Mouse (Mus musculus) kidney, adult 11 months (tissue): ENCODE data around the gene Plekha7.
"Not testable (repeated sequence)": the region's sequence is repeated elsewhere in the genome, so short reads cannot be mapped to it uniquely, and the experiment has no call there.

Source experiments
- DNase-seq: peaks from one replicate; pipeline ENCODE4 v3.0.0; 2022

Plekha7 gene

GRCm38 (mm10) chr7:116123597-116123985, 184.6 kb downstream of the Plekha7 start:
- DNase-seq = no peak

- DNase-seq = no peak
Observed at GRCm38 (mm10) chr7:116122981-116123596, 185.1 kb downstream of the Plekha7 start.

DNA sequence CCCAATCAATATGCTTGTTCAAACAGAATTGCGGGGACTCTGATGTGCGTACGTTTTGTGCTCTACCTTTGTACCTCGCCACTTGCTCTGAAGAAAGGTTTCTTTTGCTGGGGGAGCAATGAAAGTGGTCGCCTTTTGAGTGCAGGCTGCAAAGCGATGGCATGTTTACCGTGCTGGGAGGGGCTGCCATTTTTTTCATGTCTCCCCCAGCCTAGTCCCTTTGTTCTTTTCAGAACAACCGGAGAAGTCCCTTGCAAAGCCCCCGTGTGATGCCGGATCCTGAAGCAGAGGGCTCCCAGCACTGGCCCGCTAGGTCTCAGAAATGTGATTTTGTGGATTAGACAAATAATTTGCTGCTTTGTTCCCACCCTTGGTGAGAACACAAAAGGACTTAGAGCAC, 187.0 kb downstream of the Plekha7 start:
- DNase-seq = no peak

- DNase-seq = no peak
Observed at GRCm38 (mm10) chr7:116120737-116121136, 187.4 kb downstream of the Plekha7 start.

DNA sequence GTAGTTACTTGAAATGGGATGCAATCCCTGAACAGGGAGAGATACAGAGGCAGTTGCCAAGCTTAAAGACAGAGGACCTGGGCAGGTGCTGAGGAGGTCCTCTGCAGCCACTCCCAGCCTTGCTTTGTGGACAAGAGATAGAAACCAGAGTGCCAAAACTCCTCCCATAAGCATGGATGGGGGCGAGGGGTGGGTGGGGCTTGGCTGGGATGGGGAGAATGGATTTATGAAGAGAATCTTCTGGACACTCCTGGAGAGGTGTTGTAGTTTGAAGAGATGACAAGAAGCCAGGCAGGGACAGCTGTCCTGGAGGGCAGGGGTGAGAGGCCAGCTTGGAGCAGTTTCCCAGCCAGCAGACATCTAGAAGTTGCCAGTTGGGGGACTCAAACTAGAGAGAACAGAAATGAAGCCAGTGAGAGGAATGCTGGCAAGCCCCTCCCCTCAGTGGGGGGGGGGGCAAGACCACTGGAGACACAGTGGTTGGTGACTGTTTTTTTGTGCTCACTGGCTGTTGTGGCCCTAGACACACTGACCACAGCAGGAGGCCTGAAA, 188.8 kb downstream of the Plekha7 start:
- DNase-seq = no peak

DNA sequence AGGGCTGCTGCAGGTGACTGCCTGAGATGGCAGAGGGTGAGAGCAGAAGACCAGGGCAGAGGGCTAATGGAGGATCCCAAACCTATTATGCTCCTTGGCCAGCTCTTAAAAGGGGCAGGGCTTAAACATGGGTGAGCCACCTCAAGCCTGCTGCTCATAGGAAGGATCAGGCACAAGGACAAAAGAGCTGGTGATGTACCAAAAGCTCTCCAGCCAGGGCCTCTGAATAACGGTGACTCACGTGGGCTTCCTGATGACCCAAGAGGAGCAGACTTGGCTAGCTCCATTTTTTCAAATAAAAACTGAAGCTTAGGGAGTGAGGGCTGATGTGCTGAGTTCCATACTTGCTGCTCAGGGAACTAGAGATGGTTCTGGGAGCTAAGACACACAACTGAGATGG, 192.2 kb downstream of the Plekha7 start:
- DNase-seq = no peak

- no peak for DNase-seq
Observed at GRCm38 (mm10) chr7:116115216-116115930, 192.8 kb downstream of the Plekha7 start.

- DNase-seq = no peak
Observed at GRCm38 (mm10) chr7:116111546-116111945, 196.6 kb downstream of the Plekha7 start.

- DNase-seq = no peak
Observed at GRCm38 (mm10) chr7:116110661-116111060, 197.5 kb downstream of the Plekha7 start.

- DNase-seq = no peak
Observed at GRCm38 (mm10) chr7:116103091-116103490, 205.1 kb downstream of the Plekha7 start.

DNA sequence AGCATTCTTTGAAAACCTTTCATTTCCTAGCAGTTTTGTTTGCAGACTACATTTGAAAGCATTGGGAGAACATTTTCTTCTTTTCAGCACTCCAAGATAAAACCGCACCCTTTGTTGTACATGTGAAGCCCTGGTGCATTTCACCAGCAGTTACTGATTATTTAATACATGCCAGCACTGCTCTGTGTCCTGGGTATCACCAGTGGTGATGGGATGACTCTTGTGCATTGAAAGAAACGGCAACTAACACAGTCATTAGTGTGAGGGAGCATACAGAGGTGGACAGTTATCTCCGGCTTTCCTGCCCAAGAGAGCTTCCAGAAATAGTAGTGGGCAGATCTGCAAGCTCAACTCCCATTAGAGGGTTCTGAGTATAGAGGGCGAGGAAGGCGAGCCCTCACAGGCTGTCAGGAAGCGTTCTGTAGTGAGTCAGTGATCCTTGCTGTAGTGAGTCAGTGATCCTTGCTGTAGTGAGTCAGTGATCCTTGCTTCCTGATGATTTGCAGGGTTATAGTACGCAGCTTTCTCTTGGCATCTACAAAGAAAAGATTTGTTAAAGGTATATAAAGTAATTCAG, 208.1 kb downstream of the Plekha7 start:
- no peak for DNase-seq

DNA sequence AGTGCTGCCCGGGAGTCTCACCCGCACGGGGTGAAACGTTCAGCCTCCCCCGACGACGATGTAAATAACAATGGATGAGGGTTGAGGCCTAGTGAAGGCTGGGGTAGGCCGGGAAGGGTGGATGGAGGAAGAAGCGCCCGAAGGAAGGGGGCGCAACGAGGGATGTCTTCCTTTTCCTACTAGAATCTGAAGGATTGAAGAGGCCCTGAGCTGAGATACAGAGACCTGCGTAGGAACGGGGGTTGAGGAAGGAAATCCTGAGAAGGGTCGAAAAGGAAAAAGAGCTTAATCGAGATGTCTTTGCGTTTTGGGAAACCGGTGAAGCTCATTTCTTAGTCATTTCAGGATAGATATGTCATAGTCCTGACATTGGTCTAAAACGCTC, 214.7 kb downstream of the Plekha7 start:
- DNase-seq = no peak

DNA sequence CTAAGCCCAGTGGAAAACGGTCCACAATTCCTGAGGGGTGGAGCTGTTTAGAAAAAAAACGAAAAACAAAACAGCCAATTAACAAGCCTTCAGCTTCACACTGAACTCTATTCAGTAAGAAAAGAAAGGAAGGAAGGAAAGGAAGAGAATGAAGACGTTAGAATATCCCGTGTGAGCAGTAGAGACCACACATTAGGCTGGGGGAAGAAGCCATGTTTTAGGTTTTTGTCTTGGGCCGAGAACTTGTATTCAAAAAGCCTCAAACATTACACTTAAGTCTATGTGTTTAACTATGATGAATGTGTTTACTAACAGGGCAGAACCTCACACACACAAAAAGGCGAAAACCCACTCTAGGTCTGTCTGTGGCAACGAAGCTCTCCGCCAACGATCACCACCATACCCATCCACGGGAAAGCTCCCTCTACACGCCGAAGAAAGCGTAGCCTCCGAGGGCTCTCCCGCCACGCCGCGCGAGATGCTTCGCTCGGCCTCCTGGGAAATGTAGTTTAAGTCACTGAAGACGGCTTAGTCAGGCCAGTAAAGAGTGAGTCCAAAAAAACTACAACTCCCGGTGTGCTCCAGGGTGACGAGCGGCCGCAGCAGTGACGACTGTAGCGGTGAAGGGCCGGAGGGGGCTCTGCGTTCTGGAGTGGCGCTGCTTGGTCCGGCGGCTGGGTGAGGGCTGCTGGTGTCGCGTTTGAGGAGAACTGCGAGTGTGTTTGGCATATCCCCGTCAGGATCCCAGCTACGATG, 215.3 kb downstream of the Plekha7 start:
- DNase-seq = peak; percentile 95

DNA sequence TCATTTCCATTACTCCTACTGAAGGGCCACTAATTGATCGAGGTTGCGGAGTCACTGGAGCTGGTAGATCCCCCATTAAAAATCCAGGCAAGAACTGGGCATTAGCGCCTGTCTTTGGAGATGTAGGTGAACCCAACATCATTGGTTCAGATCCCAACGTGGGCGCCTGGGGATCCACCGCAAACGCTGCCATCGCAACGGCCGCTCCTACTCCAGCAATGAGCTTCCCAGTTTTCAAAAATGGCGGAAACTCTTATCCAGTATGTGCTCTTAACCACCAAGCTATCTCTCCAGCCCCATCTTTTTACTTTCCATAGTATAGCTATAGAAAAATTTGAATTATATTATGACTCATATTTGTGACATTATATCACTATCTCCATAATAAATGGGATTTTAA, 223.8 kb downstream of the Plekha7 start, which contains the start of gene Gm4353:
Gene Gm4353, minus strand, starts transcription at position 270 of the 400 bp plus-strand sequence.
- not testable (repeated sequence) for DNase-seq
